Mouse (Mus musculus) erythroblast, embryonic 14.5 days (primary cell): Measurements from ENCODE around the gene Hyal3.

Experiments
- GATA1 ChIP-seq: IDR thresholded peaks from 2 replicates; pipeline ENCODE4 v1.6.1; 2012; ENCODE audit warnings: low read length, inconsistent platforms, mixed read lengths
- TAL1 ChIP-seq: IDR thresholded peaks from 3 replicates; pipeline ENCODE4 v1.6.1; 2012; ENCODE audit warnings: low read length, inconsistent platforms, mixed read lengths

- no peak for TF ChIP-seq GATA1
- TF ChIP-seq TAL1, result no peak
Measured at GRCm38 (mm10) chr9:107554319-107554825, 26.2 kb upstream of the Hyal3 start.
